Mouse (Mus musculus) 3134 (cell line): ENCODE results near the gene Ltbr.

ENCODE experiments used
- DNase-seq: peaks from one replicate; pipeline ENCODE4 v3.0.0-alpha.2; 2011; ENCODE audit warnings: low spot score; ENCODE audit not compliant: insufficient read length; ENCODE audit errors: extremely low read depth

Ltbr gene

DNA sequence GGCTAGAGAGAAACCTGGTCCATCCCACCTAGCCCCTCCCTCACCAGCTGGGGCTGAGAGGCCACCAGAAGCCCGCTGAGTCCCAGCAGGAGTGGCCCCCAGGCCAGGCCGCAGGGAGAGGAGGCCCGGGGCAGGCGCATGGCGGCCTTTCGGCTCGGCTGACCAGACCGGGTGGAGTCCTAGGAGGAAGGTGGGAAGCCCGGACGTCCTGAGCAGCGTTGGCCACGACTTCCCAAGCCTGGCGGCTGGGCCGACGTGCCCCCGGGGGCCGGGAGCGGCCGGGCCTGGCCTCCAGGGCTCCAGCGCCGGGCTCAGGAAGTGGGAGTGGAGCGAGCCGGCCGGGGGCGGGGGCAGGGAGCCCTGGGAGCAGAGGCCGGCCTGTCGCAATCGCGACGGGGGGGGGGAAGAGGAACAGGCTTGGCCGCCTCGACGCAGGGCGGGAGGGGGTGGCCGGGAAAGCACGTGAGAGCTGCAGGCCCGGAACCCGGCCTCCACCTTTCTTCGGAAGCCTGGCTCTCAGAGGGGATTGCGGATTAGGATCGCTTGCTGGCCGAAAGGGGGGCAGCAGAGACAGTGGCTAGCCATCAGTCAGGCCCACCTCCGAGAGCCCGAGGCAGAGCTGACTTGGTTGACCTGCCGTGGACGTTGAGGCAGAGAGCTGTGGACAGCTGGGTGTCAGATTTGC is at the start of gene Ltbr:
Ltbr (minus strand) TSS at position 340 of the 685 bp plus-strand sequence.
- peak; percentile 90 for DNase-seq

DNA sequence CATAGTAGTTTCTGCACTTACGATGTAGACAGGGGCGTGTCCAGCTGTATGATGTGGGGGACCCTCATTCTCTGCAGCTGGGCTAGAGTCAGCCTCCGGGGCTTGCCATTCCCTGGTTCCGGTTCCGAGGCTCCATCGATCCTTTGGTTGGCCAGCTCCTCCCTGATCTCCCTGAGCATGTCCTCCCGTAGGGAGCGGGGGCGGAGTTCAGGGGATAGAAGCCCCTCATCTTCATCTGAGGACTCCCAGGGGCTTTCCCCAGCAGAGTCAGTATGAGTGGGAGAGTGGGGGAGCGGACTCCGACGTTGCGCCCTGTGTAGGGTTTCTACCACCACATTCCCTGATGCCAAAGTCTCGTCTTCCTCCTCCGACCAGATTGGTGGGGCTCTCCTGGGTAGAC is 49.3 kb upstream of the Ltbr start:
- DNase-seq = no peak

DNA sequence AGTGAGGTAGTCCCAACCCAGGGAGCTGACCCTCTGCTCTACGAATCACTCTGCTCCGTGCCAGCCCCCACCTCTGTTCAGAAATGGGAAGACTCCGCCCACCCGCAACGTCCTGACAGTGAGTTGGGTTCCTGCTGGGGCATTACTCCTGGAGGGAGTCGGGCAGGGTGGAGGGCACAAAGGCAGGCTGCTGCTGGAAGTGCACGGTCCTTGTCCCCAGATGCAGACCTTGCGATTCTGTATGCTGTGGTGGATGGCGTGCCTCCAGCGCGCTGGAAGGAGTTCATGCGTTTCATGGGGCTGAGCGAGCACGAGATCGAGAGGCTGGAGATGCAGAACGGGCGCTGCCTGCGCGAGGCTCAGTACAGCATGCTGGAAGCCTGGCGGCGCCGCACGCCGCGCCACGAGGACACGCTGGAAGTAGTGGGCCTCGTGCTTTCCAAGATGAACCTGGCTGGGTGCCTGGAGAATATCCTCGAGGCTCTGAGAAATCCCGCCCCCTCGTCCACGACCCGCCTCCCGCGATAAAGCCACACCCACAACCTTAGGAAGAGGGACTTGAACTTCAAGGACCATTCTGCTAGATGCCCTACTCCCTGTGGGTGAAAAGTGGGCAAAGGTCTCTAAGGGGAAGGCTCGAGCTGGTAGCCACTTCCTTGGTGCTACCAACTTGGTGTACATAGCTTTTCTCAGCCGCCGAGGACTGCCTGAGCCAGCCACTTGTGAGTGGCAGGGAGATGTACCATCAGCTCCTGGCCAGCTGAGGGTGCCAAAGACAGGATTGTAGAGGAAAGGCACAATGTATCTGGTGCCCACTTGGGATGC is 48.0 kb upstream of the Ltbr start:
- peak; percentile 46 for DNase-seq

DNA sequence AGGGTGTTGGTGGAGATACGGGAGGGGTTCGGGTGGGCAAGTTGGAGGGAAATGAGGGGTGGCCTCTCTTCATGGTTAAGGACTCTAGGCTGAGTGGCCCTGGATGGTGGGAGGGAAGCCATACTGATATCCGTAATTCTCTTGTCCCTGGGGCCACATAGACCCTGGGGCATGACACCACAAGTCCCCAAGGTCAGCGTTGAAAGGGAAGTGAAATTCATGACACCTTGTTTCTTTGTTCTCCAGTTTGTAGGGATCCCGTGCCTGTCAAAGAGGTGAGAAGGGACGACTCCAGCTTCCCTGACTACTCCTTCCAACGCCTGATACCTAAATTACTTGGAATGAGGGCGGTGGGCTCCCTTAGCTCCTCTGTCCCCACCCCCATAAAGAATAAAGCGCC is 47.2 kb upstream of the Ltbr start:
- DNase-seq = no peak

DNA sequence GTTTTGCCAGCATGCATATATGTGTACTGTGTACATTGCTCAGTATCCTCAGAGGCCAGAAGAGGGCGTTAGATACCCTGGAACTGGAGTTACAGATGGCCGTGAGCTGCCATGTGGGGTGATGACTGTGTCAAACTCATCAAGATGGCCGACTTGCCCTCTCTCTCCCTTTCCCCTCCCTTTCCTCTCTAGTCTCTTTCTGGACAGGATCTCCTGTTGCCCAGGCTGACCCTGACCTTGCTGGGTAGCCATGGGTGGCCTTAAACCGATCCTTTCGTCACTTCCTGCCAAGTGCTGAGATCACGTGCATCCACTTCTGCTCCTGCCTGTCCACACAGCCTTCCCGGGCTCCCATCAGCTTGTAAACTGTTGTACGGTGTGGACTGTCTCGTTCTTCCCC is 46.3 kb upstream of the Ltbr start:
- DNase-seq = no peak

DNA sequence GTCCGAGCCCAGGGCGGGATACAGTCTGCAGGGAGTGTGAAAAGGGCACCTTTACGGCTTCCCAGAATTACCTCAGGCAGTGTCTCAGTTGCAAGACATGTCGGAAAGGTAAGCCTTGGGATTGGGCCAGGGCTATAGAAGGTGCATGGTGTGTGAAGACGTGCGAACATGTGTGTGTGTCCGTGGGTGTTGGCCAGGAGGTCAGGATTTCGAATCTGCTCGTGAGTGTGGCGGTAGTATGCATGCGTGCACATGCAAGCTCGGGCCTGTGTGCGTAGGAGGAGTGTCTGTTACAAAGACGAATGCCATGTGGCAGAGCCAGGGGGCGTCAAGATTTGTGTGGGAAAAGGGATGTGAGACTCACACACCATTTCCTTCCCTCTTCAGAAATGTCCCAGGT is 43.6 kb upstream of the Ltbr start:
- DNase-seq = no peak

DNA sequence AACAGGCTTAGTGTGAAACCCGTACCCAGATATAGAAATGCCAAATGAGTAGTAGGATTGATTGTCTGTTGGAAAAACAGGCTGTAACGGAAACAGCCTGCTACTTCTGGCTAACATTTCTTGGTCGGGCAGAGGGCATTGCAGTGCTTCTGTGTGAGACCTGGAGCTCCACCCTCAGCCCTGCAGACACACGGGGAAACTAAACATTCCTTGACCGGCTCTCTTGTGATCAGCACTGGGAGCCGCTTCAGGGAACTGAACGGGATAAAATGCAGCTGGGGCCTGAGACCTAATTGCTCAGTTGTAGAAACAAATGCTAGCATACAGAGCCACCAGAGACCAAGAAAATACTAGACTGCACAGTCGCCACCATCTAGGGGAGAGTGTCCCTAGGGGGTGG is 42.6 kb upstream of the Ltbr start:
- DNase-seq = no peak

DNA sequence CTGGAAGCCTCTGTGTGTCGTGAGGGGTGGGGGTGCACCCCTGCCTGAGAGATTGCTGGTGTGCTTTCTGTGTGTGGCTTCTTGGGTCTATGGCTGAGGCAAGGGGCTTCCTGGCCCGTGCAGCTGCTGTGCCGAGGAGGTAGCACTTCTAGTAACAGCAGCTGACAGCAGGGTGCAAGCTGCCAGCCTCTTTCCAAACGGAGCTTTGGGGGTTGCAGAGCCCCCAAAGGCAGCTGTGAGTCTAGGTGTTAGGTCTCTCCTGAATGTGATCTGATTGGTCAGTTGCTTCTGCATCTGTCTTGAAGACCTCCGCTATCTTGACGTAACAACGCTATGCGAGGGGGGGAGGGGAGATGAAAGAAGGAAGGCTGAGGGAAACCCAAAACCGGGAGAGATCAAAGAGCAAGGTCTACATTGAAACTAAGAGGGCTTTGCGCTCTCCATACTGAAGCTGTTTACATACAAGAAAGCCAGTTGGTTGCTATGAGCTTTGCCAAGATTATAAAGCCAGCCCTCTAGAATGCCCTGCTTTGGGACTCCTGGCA is 41.6 kb upstream of the Ltbr start:
- DNase-seq = no peak

DNA sequence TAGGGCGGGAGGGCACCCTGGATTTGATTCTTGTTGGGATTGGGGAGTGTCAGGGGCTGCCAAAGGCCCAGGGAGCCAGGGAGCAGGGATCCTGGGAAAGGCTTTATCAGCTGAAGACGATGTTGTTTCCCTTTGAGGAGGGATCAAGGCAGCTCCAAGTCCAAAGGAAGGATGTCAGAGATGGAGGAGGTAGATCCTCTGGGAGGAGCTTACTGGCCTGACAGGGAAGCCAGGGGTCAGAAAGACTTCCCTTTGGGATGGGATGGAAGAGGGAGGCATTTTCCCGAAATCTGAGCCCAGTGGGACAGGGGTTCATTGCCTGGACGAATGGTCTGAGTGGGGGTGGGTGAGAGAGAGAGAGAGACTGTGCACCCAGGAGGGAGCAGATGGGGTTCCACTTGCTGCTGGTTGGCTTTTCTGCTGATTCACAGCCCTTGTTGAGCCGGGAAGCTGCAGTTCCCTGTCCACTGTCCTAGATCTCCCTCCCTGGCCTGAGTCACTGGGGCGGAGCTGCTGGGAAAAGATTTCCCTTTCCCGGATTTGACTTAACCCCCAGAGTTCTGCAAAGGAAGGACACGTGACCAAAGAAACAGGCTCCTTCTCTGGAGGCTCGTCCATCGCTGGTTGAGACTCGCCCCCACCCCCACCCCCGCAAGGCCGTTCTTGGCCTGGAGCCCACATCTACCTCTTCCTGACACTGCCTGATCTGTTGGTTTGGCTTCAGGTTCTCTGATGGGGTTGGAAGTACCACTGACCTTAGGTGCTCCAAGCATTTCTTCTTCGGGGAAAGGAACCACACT is 40.9 kb upstream of the Ltbr start:
- peak; percentile 72 for DNase-seq

DNA sequence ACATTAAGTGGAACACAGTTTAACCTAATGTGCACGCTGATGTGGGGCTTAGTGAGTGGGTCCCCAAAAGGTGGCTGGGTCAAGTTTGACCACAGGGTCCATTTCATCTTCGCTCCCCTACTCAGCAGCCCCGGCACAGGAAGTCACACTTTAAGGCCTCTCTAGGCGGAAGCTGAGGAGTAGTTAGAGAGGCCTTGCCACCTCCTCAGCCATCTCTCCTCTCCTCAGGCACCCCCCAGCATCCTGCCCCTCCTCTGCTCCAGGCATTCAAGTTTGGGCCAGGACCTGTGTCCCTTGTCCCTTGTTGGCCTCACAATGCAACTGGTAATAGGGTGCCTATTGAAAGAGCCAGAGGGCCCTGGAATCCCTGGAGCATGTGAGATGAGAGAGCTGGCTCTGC is 40.0 kb upstream of the Ltbr start:
- no peak for DNase-seq

DNA sequence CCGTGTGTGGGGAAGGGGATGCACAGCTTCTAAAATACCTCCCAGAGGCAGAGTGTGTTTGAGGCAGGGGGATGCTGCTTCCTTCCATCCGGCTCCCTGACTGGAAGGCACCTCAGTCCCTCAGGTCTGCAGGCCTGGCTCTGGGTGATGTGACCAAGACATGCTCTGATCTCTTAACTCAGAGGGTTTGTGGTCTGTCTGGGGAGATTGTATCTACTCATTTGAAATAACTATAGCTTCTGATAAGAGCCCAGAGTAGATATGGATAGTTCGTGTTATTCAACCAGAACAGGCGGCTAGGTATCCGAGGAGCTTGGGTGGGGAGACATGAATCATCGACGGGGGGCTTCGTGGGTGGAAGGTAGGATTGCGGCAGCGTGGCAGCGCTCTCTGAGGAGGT is 39.5 kb upstream of the Ltbr start:
- DNase-seq = no peak

DNA sequence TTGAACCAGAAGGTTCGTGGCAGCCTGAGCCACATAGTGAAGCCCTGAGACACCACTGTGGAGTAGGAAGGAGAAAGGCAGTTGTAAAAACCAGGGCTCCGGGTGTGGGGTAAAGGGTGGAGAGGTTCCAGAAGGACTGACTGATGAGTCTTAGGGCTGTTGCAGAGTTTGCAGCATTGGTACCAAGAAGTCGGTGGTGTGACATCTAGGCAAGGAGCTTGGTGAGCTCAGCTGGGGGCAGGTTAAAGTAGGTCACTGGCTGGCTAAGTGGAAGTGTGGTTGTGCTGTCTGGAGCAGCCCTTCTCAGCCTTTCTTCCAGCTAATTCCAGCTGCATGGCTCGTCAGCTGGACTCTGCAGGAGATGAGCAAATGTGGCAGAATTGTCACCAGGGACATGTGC is 39.1 kb upstream of the Ltbr start:
- no peak for DNase-seq

DNA sequence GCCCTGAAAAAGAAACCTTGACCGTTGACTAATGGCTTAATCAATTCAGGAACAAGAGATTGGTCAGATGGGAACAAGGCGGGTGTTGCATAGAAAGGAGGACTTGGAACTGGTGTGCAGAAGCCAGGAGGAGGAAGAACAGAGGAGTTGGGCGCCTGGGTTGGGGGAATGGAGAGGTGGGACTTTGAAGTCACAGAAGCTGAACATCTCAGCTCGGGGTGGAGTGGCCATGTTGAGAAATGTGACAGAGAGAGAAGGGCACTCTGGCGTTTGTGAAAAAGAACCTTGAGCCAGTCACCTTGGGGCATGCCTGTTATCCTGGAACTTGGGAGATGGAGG is 38.3 kb upstream of the Ltbr start:
- DNase-seq = no peak

DNA sequence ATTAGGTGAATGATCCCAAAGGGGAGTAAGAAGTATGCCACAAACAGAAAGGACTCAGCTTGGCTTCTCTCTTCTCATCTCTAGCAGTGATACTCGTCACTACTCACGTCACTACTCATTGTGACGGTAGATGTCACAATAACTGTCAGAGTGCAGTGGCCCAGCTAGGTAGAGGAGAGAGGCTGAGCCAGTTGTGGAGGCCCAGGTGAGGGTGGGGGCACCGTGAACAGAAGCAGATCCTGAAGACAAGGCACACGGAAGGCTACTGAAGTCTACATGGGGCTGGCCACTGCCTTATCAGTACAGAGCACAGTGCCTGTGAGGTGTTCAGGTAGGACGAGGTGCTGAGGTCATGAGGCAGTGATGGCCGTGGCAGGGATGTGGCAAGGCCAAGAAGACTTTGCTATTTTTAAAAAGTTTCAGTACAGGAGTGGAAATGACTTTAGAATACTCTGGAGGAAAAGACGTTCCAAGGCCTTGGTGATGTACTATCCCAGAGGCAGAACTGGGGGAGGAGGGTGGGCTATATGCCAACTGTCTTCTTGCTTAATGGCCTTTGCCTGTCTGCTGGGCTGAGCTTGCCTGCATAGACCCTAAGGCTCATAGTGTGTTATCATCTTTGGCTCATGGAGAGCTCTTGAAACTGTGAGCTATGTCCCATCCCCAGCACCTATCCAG is 37.8 kb upstream of the Ltbr start:
- DNase-seq = no peak

DNA sequence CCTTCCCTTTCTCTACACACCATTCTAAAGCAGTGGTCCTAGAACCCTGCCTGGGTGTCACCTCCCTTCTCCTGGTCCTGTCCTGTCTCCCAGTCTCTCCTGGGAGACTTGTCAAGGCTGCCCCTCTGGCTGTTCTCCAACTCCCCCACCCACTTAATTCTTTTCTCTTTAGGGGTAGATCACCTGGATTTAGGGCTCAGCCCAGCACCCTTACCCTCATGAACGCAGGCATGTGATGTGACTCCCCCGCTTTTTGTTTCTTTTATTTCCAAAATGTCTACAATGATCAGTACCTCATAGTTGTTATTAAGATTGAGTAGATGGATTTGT is 37.3 kb upstream of the Ltbr start:
- DNase-seq = no peak

DNA sequence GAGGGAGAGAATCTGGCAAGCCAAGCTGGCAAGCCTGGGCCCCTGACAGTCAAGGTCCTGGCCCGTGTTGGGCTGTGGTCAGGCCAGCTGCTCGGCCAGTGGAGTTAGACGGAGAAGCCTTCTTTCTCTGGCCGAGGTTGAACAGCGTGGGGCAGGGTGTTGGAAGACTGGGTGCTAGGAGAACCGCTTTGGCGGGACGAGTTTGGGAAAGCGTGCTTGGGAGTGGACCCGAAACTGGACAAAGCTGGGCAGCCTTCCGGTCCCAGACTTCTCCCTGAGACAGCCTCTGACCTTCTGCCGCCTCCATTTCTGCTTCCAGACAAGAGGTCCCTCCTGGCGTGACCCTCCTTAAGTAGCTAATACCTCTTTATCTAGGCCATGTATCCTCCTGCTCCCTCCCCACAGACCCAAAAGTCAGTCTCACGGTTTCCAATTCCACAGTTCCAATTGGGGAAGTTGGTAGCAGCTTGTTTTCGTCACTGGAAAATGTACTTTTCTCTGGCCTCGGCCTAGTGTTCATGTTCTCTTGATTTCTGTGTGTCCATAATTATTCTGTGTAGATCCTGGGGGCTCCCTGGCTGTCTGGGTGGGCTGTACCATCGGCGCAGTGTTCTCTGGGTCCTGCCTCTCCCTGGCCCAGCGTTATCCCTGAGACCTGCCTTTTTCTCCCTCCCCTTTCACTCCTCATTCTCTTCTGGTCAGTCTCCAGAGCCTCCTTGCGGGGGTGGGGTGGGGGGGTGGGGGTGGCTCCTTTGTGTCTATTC is 36.7 kb upstream of the Ltbr start:
- DNase-seq = peak; percentile 61

DNA sequence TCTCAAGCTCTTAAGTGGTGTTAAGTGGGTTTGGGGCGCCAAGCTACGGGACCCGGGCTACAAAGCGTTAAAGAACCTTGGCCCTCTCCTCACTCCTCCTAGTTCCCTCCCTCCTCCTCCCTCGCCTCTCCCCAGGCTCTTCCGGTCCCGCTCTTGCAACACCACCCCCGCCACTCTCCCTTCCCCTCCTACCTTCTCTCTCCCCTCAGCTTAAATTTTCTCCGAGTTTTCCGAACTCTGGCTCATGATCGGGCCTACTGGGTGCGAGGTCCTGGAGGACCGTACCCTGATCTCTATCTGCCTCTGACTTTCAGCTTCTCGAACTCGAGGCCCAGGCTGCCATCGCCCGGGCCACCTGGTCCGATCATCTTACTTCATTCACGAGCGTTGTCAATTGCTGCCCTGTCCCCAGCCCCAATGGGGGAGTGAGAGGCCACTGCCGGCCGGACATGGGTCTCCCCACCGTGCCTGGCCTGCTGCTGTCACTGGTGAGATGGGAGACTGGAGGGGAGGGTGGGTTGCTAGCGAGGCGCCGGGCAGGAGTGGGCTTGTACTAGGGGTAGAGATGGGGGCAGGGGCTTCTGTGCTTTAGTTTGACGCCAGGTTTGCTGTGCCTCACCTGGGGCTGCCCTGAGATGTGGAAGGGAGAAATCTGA is 36.0 kb upstream of the Ltbr start:
- peak; percentile 71 for DNase-seq

DNA sequence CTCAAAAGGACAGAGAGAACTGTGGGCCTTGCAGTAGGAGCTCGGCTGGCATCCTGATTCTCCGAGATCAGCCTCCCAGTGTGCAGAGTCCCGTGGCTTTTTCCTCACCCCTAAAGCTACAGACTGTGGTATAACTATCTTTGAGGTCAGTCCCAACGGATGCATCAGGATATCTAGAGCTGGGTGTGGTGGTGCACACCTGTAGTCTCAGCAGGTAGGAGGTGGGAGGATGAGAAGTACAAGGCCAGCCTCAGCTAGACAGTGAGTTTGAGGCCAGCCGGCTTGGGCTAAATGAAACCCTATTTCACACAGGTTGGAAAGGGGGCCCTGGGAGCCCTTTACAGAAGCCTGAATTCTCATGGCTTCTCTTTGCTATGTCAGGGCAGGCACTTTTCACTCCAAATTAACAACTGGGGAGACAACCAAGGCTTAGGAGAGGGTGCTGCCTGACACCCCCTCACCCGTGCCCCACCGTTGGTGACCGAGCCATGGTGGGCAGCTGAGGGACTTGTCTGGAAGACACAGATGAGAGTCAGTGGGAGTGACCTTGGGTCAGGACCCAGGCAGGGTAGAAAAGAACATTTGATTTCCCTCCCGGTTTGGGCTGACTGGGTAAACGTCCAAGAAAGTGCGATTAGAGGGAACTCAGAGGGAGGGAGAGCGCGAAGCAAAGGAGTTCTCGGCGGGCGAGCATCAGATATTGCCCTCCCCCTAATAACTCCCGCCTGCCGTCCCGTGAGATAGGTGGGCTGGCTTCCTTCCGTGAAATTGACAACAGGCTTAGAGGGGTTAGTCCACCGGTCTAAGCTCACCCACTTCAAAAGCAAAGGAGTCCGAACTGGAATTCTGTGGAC is 35.3 kb upstream of the Ltbr start, which contains the start of gene Tnfrsf1a:
Tnfrsf1a (plus strand) TSS at position 642 of the 854 bp plus-strand sequence.
- DNase-seq = no peak

DNA sequence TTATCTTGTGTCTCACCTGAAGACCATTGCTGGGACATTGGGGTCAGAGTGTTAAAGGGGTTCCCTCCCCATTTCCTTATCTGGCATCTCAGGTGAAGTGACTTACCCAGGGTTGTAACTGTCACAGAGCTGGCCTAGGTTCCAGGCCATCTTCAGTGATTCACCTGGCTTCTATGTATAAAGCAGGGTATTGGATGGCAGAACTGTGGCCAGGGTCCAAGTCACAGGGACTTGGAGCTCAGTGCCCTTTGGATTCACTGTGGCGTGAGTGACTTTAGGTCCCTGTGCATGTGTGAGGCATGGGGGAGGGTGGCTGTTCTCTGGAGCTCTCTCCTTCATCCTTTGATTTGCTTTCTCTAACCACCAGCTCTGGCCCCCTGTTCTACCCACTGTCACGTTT is 32.3 kb upstream of the Ltbr start:
- no peak for DNase-seq
